Mouse (Mus musculus) small intestine, adult 2 months (tissue): ENCODE measurements around the gene Gm4792. TPM values are rescaled to one million over a fixed set of nuclear protein-coding genes. Genes with fewer than 3 reads are reported as not detected.

Experiments
- H3K27ac ChIP-seq: fragments of 200-500 bp; 2 replicates; pipeline ENCODE4 v1.5.1; 2012; ENCODE audit warnings: low read depth, low read length, control low read depth, inconsistent platforms; ENCODE audit not compliant: insufficient read depth
- H3K27me3 ChIP-seq: fragments of 200-500 bp; 2 replicates; pipeline ENCODE4 v1.6.1; 2012; ENCODE audit warnings: mild to moderate bottlenecking, moderate library complexity, low read length, inconsistent platforms; ENCODE audit not compliant: control insufficient read depth, insufficient read depth
- H3K36me3 ChIP-seq: fragments of 200-500 bp; 2 replicates; pipeline ENCODE4 v1.6.1; 2012; ENCODE audit warnings: mild to moderate bottlenecking, low read length, control low read depth, inconsistent platforms; ENCODE audit not compliant: control insufficient read depth, insufficient read depth
- H3K4me1 ChIP-seq: fragments of 200-500 bp; 2 replicates; pipeline ENCODE4 v1.6.1; 2012; ENCODE audit warnings: low read length, inconsistent platforms, mixed read lengths; ENCODE audit not compliant: control insufficient read depth, insufficient read depth, insufficient read length
- H3K4me3 ChIP-seq: fragments of 200-500 bp; 2 replicates; pipeline ENCODE4 v1.5.1; 2012; ENCODE audit warnings: low read depth, mild to moderate bottlenecking, control low read depth, inconsistent platforms, low read length, moderate library complexity
- CTCF ChIP-seq: fragments of 200-500 bp; IDR thresholded peaks from 2 replicates; pipeline ENCODE4 v1.5.1; 2012; ENCODE audit warnings: low read depth, mild to moderate bottlenecking, control low read depth, inconsistent platforms, low read length, moderate library complexity, mixed read lengths; ENCODE audit not compliant: insufficient replicate concordance, insufficient read length; ENCODE audit errors: extremely low read depth
- POLR2A ChIP-seq: fragments of 200-500 bp; IDR thresholded peaks from 2 replicates; pipeline ENCODE4 v1.6.1; 2012; ENCODE audit warnings: low read depth, mild to moderate bottlenecking, control low read depth, inconsistent platforms, low read length, moderate library complexity
- WGBS: fragments of 180-500 bp; shearing (Covaris S2); methylation state at CpG from one replicate; pipeline ENCODE4 v1.1.7; 2018; 5-methylcytosine and 5-hydroxymethylcytosine counted together
- polyA plus RNA-seq: library from polyadenylated mRNA; depleted of rRNA; stranded (reverse); fragments of >200 nt; gene quantifications from 2 replicates; pipeline ENCODE4 v1.2.3, GENCODE M21; 2012

The Gm4792 gene
- polyA plus RNA-seq, 1 experiment, result not detected

GRCm38 (mm10) chr10:94299301-94299700 is 798 bp upstream of the Gm4792 start:
- WGBS, result 89% methylated on average over 2 of the region's 2 CpGs
- no peak for TF ChIP-seq CTCF
- no peak for TF ChIP-seq POLR2A
- no peaks in the 10 kb centered on the region for H3K36me3 ChIP-seq
- no peaks in the 10 kb centered on the region for H3K4me1 ChIP-seq
- H3K4me3 ChIP-seq, result no peak overlapping the region
- no peaks in the 10 kb centered on the region for H3K27me3 ChIP-seq
- no peak overlapping the region for H3K27ac ChIP-seq

GRCm38 (mm10) chr10:94295923-94296605 is 2.4 kb downstream of the Gm4792 start:
- H3K4me1 ChIP-seq, result no peaks in the 10 kb centered on the region
- H3K27ac ChIP-seq, result no peak overlapping the region
- no peak for TF ChIP-seq CTCF
- TF ChIP-seq POLR2A, result no peak
- H3K27me3 ChIP-seq, result no peaks in the 10 kb centered on the region
- no peaks in the 10 kb centered on the region for H3K36me3 ChIP-seq
- H3K4me3 ChIP-seq, result no peak overlapping the region
- WGBS, result 82% methylated on average over 5 of the region's 5 CpGs

DNA sequence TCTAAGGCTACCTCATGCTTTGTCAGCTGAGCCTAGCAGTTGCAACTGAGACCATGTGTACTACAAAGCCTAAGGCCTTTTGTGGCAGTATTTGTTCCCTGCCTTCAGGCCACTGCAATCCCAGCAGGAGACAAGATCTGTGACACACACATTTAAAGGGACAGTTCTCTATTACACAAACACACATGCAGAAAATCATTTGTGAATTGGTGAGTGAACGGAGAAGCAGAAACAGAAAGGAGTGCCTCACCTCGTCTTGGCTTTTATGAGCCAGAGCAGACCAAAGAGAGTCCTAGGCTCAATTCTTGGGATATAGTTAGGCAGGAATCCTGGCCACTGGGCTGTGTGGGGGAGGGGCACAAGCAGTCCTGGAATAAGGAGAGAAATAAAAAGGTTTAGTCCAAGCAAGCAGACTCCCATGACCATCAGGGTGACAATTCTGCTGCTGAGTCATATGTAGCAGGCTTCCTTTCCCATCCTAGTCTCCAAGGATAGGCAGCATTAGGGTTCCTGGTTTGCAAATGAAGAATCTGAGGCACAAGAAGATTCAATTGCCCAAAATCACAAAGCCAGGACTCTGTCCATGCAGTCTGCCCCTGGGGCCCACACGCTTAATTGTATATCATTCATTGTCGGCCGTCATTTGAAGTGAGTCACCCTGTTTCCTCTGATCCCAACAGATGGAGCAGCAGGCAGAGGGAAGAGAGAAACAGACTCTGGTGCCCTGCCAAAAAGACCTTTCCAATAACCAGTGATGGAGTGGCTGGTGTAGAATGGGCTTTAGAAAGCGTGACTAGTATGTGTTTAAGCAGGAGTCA is 3.4 kb downstream of the Gm4792 start:
- no peak for TF ChIP-seq POLR2A
- TF ChIP-seq CTCF, result no peak
- Histone ChIP-seq H3K36me3 (no peaks in the 10 kb centered on the region), H3K4me3 (no peak overlapping the region), H3K27me3 (no peaks in the 10 kb centered on the region), H3K27ac (no peak overlapping the region), H3K4me1 (no peaks in the 10 kb centered on the region)
- 59% methylated on average over 6 of the region's 6 CpGs for WGBS

DNA sequence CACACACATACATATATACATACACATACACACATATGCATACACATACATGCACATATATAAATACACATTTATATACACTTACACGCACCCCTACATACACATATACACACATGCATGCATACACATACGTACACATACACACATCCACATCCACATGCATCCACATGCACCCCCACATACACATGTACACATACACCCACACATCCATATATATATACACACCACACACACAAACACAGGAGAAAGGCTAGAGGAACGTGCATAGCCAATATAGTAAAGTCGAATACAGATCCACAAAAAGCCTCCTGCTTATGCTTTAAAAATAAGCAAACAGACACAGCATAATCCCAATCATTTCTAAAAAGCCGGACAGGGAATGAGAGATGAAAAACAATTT is 4.1 kb downstream of the Gm4792 start:
- Histone ChIP-seq H3K27ac (no peak overlapping the region), H3K27me3 (no peaks in the 10 kb centered on the region), H3K4me1 (no peaks in the 10 kb centered on the region), H3K36me3 (no peaks in the 10 kb centered on the region), H3K4me3 (no peak overlapping the region)
- 90% methylated on average over 5 of the region's 5 CpGs for WGBS
- no peak for TF ChIP-seq POLR2A
- no peak for TF ChIP-seq CTCF

DNA sequence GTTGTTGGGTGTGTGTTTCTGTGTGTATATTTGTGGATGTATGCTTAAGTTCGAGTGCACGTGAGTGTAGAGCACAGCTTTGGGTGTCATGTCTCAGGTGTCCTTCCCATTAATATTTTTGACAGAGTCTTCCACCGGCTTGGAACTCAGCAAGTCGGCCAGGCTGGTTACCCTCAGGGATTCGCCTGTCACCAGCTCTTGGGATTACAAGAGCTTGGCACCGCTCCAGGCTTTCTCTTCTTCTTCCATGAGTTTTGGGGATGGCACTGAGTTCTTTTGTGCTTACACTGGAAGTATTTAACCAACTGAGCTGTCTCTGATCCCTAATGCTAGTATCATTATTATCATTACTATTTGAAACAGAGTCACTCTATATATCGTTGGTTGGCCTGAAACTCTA is 15.7 kb downstream of the Gm4792 start:
- H3K4me1 ChIP-seq, result no peaks in the 10 kb centered on the region
- H3K27ac ChIP-seq, result no peak overlapping the region
- no peak overlapping the region for H3K4me3 ChIP-seq
- H3K36me3 ChIP-seq, result no peaks in the 10 kb centered on the region
- H3K27me3 ChIP-seq, result no peaks in the 10 kb centered on the region
- WGBS, result 88% methylated on average over 7 of the region's 7 CpGs
- TF ChIP-seq CTCF (no peak), POLR2A (no peak)

- WGBS, result 60% methylated on average over 8 of the region's 8 CpGs
- Histone ChIP-seq H3K27ac (no peak overlapping the region), H3K4me3 (no peak overlapping the region), H3K36me3 (no peaks in the 10 kb centered on the region), H3K4me1 (no peaks in the 10 kb centered on the region), H3K27me3 (no peaks in the 10 kb centered on the region)
- TF ChIP-seq CTCF (no peak), POLR2A (no peak)
Measured at GRCm38 (mm10) chr10:94282179-94282578, 16.3 kb downstream of the Gm4792 start.

DNA sequence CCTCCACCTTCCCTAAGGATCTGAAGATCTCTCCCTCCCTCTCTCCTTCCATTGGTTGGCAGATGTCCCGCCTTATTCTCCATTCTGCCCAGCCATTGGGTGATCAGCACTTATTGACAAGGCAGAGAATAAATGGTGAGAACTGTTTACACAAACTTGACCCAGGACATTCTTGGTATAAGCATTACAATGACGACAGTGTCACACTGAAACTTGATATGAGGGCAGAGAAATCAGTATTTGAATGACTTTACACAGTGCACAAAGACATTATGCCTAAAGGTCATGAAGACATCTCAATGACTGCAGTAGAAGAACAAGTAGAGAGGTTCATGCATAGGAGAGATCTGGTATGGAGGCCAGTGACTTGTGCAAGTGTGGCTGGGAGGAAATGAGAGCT is 22.0 kb downstream of the Gm4792 start:
- Histone ChIP-seq H3K36me3 (no peaks in the 10 kb centered on the region), H3K27me3 (no peaks in the 10 kb centered on the region), H3K4me1 (no peaks in the 10 kb centered on the region), H3K4me3 (no peak overlapping the region), H3K27ac (no peak overlapping the region)
- no peak for TF ChIP-seq CTCF
- no peak for TF ChIP-seq POLR2A
- 39% methylated on average over 2 of the region's 2 CpGs for WGBS
